Mouse (Mus musculus): Measurements from ENCODE around the gene Pygm.

DNA sequence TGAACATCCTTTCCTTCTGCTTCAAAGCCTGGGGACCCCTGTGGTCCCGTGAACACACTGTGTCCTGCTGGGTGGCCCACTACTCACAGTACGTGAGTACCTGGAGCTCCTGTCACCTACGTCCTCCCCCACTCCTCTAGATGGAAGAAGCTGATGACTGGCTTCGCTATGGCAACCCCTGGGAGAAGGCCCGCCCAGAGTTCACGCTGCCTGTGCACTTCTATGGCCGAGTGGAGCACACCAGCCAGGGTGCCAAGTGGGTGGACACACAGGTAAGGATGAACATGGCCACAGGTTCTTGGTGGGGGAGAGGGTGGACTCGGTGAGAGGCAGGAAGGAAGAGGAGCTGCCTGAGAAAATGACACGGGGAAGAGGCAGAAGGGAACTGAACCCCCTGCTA is 2.0 kb downstream of the Pygm start:
- TF ChIP-seq CTCF (IDR thresholded peaks at IDR 0.05) (no peak), POLR2A (IDR thresholded peaks at IDR 0.05; ENCODE audit: insufficient read depth, low read depth, low read length) (no peak)
